Mouse (Mus musculus) retina, postnatal 1 day (tissue): Measurements from ENCODE around the gene Elane.

ENCODE experiments used
- DNase-seq: peaks from one replicate; pipeline ENCODE4 v3.0.0-alpha.2; 2012

Elane gene

DNA sequence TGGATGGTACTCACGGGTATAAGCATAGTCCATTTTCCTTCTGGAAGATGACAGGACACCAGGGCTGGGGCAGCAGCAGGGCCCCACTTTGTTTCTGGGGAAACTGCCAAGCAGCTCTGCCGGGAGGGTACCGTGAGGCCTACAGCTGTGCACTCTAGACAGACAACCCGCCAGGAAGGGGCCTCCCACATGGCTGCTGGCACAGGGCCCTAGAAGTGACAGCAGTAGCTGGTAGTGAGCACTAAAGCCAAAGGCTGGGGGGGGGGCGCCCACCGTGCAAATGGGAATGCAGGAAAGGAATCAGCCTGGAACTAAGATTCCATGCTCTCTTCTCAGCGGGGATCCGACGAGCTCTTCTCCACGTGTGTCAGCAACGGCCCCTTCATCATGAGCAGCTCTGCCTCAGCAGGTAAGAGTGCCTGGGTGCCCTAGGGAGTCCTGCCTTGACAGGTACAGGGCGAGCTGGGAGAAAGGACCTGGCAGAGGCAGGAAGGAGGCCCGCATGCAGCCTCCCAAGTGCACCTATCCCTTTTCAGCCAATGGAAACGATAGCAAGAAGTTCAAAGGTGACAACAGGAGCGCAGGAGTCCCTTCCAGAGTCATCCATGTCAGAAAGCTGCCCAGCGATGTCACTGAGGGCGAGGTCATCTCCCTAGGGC lies 27.5 kb upstream of the Elane start:
- peak; percentile 60 for DNase-seq

DNA sequence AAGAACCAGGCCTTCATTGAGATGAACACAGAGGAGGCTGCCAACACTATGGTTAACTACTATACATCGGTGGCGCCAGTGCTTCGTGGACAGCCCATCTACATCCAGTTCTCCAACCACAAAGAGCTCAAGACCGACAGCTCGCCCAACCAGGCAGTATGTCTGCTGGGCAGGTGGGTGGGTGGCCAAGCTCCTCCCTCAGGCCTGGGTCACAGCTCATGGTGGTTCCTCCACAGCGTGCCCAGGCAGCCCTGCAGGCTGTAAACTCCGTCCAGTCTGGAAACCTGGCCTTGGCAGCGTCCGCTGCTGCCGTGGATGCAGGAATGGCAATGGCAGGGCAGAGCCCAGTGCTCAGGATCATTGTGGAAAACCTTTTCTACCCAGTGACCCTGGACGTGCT lies 26.9 kb upstream of the Elane start:
- DNase-seq: no peak

DNA sequence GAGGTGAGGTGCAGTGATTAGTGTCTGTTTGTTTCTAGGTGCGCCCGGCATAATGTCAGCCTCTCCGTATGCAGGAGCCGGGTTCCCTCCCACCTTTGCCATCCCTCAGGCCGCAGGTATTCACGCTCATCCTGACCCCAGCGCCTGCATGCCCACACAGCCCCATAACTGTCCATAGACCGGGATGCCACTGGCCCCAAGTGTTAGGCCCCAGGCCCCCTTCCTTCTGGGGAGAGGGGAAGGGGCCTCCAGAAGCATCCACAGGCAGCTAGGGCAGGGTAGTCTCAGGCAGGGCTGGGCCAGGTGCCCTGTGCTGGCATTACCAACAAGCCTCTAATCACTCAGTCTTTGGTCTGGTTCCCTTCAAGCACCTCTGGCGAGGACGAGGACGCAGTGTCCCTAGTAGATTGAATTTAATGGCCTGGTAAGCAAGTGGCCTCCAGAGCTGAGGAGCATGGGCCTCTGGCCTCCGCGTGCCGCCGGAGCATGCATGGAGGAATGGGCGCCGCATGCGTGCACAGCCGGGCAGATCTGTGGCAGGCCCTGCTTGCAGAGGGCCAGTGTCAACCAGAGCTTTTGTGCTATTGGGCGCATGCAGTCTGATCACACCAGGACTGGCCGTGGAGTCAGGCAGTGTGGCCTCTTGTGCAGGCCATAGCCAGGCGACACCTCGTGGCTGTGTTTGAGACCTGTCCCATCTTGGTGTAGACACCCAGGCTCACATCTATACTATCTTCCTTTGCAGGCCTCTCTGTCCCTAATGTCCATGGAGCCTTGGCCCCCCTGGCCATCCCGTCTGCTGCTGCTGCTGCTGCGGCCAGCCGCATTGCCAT lies 25.8 kb upstream of the Elane start:
- DNase-seq: no peak

DNA sequence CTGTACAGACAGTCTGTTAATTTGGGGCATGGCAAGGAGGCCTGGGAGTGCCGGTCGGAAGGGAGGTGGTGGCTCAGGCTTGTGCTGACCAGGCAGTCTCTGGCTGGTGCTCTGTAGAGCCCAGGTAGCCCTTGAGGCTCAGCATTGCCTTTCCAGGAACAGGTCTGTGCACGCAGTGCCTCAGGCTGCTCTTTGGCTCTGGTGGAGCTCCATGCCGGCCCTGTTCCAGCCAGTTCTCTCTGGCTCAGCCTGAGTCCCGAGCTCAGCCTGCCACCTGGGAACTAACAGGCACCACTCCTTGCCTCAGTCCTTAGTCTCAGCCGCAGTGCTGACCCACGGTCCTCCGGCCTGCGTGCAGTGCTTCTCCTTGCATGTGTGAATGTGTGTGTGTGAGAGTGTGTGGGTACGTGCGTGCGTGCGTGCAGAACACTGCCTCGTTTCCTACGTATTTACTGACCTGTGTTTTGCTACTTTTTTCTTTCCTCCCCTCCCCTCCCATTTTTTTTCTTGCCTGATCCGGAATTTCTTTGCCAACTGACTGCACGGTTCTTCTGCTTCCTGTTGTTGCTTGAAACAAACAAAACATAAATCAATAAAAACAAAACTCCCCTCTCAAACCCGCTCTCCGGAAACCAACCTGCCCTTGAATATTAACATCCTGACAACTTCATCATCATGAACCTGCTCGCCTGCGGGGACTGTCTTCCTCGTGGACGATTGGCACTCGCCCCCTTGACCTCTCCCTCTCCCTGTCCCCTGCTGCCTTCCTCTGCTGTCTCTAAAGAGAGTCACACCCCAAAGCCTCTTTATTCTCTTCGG lies 24.6 kb upstream of the Elane start:
- DNase-seq: no peak

DNA sequence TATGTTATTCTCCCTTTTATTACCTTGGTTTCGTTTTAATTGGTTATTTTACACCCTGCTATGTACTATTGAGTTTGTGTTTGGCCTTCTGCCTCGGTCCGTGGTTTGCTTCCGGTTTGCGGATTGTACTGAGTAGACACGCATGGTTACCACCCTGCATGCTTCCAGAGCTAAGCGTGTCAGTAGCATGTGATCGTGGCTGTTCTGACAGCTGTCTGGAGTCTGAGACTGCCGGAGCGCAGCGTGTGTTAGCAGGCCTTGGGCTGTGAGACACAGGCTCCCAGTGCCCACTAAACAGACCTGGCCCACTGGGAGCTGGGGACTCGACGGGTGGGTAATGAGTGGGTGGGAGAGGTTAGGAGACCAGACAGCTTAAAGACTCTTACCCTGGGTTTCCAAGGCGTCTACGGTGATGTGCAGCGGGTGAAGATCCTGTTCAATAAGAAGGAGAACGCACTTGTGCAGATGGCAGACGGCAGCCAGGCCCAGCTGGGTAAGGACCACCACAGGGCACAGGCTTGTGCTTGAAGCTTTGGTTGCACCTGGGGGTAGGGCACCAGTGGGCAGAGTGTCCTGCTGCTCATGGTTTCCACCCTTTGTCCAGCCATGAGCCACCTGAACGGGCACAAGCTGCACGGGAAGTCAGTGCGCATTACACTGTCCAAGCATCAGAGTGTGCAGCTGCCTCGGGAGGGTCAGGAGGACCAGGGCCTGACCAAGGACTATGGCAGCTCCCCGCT lies 23.8 kb upstream of the Elane start:
- DNase-seq: no peak

DNA sequence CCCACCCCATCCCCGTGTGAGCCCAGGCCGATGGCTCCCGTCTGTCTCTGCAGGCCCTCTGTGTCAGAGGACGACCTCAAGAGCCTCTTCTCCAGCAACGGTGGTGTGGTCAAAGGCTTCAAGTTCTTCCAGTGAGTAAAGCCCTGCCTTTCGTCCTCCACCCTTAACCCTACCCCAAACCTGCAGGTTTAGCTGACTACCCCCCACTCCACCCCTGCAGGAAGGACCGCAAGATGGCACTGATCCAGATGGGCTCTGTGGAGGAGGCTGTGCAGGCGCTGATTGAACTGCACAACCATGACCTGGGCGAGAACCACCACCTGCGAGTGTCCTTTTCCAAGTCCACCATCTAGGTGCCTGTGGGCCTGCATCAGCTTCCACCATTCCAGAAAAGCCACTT lies 23.1 kb upstream of the Elane start:
- no peak for DNase-seq

DNA sequence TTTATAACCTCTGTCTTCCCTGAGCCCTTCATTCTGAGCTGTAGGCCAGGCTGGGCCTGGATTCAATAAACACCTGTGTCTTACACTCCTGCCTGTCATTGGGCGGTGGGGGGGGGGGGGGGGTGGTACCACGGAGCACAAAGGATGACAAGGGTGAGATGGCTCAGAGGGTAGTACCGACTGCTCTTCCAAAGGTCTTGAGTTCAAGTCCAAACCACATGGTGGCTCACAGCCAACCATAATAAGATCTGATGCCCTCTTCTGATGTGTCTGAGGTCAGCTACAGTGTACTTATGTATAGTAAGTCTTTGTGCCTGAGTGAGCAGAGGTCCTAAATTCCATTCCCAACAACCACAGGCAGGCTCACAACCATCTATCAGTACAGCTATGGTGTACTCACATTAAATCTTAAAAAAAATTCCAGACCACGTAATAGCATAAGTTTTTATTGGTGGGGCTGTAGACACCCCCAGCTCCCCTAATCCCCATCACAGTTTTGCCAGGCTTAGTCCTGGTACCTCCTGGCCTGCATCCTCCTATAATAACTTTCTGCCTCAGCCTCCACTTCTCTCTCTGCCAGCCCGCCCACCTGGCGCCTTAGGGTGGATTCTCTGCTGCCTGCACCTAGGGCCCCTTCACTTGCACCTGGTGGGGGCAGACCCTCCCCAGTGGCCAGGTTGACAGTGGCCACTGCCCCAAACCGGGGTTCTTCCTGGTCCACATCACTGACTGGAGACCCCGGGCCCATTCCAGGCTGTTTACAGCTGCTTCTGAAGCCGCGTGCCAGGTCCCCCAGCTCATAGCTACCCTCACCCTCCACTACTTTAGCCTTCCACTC lies 21.5 kb upstream of the Elane start:
- no peak for DNase-seq

DNA sequence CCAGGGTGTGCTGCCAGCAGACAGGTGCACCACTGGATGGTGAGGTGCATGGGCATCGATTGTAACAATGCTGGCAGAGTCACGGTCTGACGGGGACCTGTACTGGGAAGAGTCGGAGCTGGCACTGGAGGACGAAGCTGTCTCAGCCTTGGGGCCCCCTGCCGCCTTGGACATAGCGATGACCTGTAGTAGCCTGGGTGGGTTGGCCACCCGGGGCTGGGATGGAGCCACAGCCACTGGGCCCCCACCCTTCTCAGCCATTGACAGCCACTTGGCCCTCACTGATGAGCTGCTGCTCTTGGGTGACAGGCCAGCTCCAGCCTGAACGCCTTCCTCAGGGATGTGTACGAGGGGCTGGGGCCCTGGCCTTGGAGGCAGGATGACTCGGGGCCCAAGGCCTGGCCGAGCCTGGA lies 20.9 kb upstream of the Elane start:
- DNase-seq: no peak

DNA sequence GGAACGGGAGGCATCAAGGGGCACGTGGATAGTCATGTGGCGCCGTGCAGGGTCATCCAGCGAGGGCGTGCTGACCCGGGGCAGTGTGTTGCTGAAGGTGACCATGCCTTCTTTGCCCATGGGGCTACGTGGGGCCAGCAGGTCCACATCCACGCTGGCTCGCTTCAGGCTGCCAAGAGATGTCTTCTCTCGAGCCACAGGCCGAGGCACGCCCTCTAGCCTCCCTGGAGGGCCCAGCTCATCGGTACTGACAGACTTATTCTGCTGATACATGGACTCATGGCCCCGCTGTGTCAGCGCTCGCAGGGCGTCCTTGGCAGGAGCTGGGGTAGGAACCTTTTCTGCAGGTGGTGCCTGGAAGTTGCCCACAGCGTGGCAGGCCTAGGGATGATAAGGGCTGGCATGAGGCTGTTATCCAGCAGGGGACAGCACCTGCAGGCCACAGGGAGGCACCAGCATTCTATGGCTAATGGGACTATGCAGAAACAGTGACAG lies 20.2 kb upstream of the Elane start:
- DNase-seq: peak; percentile 38

DNA sequence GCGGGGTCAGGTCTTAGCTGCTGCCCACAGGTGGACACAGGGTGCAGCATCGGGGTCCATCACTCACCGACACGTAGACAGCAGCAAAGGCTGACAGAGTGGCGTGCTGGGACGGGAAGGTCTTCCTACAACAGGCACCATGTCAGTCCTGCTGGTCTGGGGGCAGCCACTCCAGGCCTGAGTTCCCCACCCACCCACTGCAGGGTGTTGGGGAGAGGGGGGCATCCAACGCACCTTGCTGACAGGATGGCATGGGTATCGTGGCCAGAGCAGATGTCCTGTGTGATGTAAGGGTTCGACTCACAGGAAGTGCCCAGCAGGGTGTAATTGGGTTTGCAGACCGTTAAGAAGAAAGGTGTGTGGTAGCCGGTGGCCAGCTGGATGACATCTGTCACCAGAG lies 19.4 kb upstream of the Elane start:
- no peak for DNase-seq

DNA sequence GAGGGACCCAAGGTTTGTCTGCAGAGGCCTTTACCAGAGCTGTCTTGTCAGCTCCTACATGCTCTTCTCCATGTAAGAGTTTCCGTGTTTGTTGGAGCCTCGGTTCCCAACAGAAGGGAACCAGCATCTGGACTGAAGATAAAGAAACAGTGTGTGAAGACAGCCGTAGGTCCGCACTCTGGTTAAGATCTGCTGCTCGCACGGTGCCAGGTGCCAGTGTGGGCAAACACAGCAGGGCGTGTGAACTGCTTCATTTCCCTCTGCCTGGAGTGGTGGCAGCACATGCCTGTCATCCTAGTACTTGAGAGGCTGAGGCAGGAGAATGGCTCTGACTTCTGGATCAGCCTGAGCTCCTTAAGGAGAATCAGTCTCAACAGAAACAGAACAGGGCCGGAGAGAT lies 14.2 kb upstream of the Elane start:
- DNase-seq: no peak

DNA sequence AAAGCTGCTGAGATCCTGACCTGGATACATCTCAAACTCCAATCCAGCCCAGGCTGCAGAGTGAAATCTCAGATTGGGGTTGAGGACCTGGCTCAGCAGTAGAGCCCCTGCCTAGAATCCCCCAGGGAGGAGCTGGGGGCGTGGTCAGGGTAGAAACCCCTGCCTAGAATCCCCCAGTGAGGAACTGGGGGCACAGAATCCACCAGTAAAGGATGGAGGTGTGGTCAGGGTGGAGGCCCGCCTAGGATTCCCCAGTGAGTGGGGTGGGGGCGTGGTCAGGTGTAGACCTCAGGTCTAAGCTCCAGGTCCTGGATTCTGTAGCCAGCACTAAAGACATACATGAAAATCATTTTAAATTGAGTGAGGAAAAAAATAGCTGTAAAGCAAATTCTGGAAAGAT lies 13.2 kb upstream of the Elane start:
- DNase-seq: no peak

DNA sequence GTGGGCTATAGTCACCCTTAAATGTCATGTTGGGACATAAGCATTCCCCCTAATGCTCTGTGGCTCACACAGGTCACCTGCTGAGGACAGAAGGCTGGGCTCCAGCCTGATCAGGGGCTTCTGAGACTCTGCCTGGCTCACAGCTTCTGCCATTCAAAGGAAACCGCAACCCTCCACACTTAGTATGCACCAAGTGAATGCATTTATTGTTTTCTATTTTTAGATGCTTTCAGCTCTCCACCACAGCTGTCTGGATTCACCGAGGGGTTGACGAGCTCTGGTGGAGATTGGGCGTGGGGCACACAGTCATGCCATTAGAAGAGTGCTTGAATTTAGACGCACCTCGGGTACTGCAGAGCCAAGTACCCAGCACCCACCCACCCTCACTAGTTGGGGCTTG lies 12.7 kb upstream of the Elane start:
- DNase-seq: peak; percentile 30

DNA sequence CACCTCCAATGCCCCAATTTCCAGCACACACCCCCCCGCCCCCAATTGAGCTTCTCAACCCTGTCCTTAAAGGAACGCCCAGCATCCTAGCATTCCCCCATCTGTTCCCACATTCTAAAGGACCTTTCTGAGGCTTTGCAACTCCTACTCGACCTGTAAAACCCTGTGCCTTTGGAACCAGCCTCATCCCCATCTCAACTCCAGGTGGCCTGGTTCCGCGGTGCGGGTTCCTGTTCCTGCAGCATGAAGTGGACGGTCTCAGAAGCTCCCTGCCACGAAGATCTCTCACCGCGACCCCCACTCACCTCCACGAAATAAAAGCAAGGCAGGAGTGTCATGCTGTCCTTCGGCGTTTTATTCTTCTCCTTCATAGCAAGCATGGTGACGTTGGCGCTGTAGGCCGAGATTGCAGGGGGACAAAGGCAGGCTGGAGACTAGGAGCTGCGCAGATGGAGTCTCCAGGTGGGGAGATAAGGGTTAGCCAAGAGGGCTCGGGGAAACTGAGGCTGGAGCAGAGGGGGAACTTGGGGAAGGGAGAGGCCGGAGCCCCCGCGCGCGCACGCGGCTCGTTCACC lies 12.2 kb upstream of the Elane start:
- peak; percentile 46 for DNase-seq

DNA sequence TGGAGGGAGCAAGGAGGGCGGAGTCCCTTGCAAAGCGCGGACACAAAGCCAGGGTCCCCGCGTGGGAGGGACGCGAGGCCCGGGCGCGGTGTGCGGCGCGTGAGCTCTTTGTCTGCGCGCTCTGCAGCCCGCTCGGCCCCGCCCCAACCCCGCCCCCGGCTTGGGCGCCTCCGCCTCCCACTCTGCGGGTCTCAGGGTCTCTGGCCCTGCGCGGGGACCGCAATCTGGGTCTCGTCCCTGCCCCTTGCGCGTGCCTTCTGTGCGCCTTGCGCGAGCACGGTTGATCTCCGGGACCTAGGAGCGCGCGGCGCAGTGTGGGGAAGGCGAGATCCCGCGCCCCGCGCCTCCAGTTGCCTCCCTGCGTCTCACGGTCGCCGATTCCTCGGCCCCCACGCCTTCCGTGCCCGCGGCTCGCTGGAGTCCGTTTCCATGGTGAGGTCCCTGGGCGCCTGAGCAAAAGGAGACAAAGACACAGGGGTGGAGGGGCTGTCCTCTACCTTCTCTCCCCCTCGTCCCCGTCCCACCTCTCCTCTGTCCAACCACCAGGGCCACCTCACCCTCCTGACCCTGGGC lies 11.7 kb upstream of the Elane start, which contains the start of the genes Prtn3 and Plppr3:
Gene Prtn3 (plus strand): TSS at position 187 of the 573 bp plus-strand sequence.
Gene Plppr3 (minus strand): TSS at position 345 of the 573 bp plus-strand sequence.
- DNase-seq: peak; percentile 93

DNA sequence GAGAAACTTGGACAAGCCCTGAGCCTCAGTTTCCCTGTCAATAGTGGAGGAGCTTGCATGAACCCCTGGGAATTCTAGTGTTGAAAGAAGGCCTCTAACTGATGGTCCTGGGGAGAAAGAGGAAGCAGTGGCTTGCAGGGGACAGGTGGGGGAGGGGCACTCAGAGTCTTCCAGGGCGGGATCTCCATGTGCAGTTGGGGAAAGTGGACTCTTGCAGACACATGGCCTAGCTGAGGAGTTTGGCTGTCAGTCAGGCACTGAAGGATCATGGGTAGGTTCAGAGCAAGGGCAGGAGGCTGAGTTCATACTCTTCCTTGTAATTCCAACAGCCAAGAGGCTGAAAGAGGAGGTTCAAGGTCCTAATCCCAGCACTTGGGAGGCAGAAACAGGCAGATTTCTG lies 8.9 kb upstream of the Elane start:
- DNase-seq: no peak

DNA sequence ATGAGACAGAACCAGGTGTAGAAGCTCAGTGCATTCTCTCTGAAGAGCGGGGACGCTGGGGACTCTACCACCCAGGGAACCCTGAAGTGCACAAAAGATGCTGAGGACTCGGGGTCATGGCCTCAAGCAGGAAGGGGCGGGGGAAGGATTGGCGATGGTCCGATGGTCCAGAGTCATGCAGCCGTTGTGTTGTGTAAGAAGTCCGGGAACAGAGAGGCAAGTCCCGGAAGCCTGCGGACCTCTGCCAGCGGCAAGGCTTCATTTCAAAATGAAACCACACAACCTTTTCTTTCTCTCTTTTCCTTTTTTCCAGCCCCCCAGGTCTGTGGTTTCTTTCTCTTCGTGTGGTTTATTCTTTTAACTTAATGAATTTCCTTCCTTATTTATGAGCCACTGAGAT lies 8.3 kb upstream of the Elane start:
- no peak for DNase-seq

DNA sequence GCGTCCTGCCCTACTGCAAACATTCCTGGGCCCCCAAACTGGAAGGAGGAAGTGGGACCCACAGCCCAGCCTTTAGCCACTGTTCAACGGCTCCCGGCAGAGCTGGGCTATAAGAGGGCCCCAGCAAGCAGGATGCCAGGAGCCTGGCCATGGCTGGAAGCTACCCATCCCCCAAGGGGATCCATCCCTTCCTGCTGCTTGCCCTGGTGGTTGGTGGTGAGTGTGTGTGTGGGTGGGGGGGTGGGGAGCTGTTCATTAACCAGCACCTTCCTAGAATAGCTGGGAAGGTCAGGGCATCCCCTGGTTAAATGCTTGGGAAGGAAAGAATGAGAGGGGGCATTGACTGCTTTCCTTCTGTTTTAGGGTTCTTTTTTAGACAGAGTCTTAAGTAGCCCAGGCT lies 6.5 kb upstream of the Elane start:
- no peak for DNase-seq

DNA sequence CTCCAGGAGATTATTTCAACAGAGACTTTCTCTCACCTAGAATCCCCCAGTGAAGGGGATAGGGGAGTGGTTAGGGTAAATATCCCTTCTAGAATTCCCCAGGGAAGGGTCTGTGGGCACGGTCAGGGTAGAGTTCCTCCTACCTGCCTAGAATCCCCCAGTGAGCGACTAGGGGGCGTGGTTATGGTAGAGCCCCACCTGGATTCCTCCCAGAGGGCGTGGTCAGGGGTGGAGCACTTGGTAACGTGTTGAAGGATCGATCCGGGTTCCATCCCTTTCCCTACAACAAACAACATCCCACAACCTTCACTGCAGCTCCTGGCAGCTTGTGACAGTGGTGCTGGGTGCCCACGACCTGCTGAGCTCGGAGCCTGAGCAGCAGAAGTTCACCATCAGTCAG lies 5.3 kb upstream of the Elane start:
- no peak for DNase-seq

DNA sequence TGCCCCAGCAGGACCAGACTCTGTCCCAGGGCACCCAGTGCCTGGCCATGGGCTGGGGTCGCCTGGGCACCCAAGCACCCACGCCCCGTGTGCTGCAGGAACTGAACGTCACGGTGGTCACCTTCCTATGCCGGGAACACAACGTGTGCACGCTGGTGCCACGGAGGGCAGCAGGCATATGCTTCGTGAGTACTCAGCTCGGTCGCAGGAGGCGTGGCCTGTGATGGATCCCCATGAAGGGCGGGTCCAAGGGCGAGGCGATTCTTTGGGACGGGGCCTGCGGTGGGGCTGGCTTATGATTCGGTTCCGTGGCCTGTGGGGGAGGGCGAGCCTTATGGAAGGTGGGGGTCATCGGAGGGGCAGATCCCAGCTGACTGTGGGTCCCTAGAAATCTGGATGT lies 4.1 kb upstream of the Elane start:
- peak; percentile 68 for DNase-seq
